Mouse (Mus musculus): ENCODE measurements around the gene Tmem161b. TPM values are rescaled to one million over a fixed set of nuclear protein-coding genes. Genes with fewer than 3 reads are reported as not detected.
"Not testable (repeated sequence)": the region's sequence is repeated elsewhere in the genome, so short reads cannot be mapped to it uniquely, and the experiment has no call there.

Gene Tmem161b
- polyA plus RNA-seq (2015; fragmentation: Nextera tagmentation; extraction: Ambion mirVana), result 16.2 and 16.6 TPM in 2 replicates

- DNase-seq (ENCODE audit: low spot score), result peak; percentile 86
These were observed at the start of gene Tmem161b for GRCm38 (mm10) chr13:84221820-84222681. Tmem161b (plus strand) TSS chr13:84222296.

- DNase-seq (ENCODE audit: low spot score), result not testable (repeated sequence)
These were observed 36.3 kb upstream of the Tmem161b start for GRCm38 (mm10) chr13:84185835-84186234.

- DNase-seq (ENCODE audit: low spot score), result no peak
These were observed 29.4 kb upstream of the Tmem161b start for GRCm38 (mm10) chr13:84192723-84193122.

- no peak for DNase-seq (ENCODE audit: low spot score)
These were observed 541 bp downstream of the Tmem161b start for GRCm38 (mm10) chr13:84222682-84222992.

- DNase-seq (ENCODE audit: low spot score), result no peak
These were observed 922 bp downstream of the Tmem161b start for GRCm38 (mm10) chr13:84223018-84223417.

- no peak for DNase-seq (ENCODE audit: low spot score)
These were observed 11.9 kb downstream of the Tmem161b start for GRCm38 (mm10) chr13:84234019-84234418.

GRCm38 (mm10) chr13:84236768-84237167, 14.7 kb downstream of the Tmem161b start:
- DNase-seq (ENCODE audit: low spot score), result no peak

- DNase-seq (ENCODE audit: low spot score), result no peak
These were observed 16.1 kb downstream of the Tmem161b start for GRCm38 (mm10) chr13:84238184-84238583.

GRCm38 (mm10) chr13:84248065-84248464, 26.0 kb downstream of the Tmem161b start:
- no peak for DNase-seq (ENCODE audit: low spot score)

- no peak for DNase-seq (ENCODE audit: low spot score)
These were observed 29.2 kb downstream of the Tmem161b start for GRCm38 (mm10) chr13:84251295-84251694.

- DNase-seq (ENCODE audit: low spot score), result no peak
These were observed 33.0 kb downstream of the Tmem161b start for GRCm38 (mm10) chr13:84255047-84255446.

- not testable (repeated sequence) for DNase-seq (ENCODE audit: low spot score)
These were observed 42.3 kb downstream of the Tmem161b start for GRCm38 (mm10) chr13:84264418-84264817.

- no peak for DNase-seq (ENCODE audit: low spot score)
These were observed 54.1 kb downstream of the Tmem161b start for GRCm38 (mm10) chr13:84276246-84276645.

GRCm38 (mm10) chr13:84280352-84280751, 58.3 kb downstream of the Tmem161b start:
- no peak for DNase-seq (ENCODE audit: low spot score)

GRCm38 (mm10) chr13:84282966-84283365, 60.9 kb downstream of the Tmem161b start:
- DNase-seq (ENCODE audit: low spot score), result no peak

GRCm38 (mm10) chr13:84284764-84285558, 62.9 kb downstream of the Tmem161b start:
- DNase-seq (ENCODE audit: low spot score), result no peak

- no peak for DNase-seq (ENCODE audit: low spot score)
These were observed 63.5 kb downstream of the Tmem161b start for GRCm38 (mm10) chr13:84285559-84285945.

GRCm38 (mm10) chr13:84299445-84300053, 77.5 kb downstream of the Tmem161b start:
- no peak for DNase-seq (ENCODE audit: low spot score)

- no peak for DNase-seq (ENCODE audit: low spot score)
These were observed 121.2 kb downstream of the Tmem161b start for GRCm38 (mm10) chr13:84343272-84343671.

GRCm38 (mm10) chr13:84343691-84344495, 121.8 kb downstream of the Tmem161b start:
- no peak for DNase-seq (ENCODE audit: low spot score)

- DNase-seq (ENCODE audit: low spot score), result no peak
These were observed 122.6 kb downstream of the Tmem161b start for GRCm38 (mm10) chr13:84344711-84345110.

Data from thymus, postnatal 0 days (tissue).